Mouse (Mus musculus) heart, adult 18-20 months (tissue): Measurements from ENCODE around the gene Gm11564. TPM values are rescaled to one million over a fixed set of nuclear protein-coding genes. Genes with fewer than 3 reads are reported as not detected.
"Not testable (repeated sequence)": the region's sequence is repeated elsewhere in the genome, so short reads cannot be mapped to it uniquely, and the experiment has no call there.

Experiments
- DNase-seq, 2 experiments: peaks; one replicate each; pipeline ENCODE4 v3.0.0; 2021 to 2022; ENCODE audit warnings: mixed read lengths in 1 of 2
- long read RNA-seq, 2 experiments: library from polyadenylated mRNA; stranded (forward); transcript quantifications; one replicate each; pipeline ENCODE4 v2.0.0; 2021
- total RNA-seq, 2 experiments: library from RNA; stranded (reverse); gene quantifications; 2 replicates each; pipeline ENCODE4 v1.2.3; 2021

Gene Gm11564
- total RNA-seq = not detected
- long read RNA-seq, experiment 1 = 0 reads
- long read RNA-seq, experiment 2 = 0 reads

DNA sequence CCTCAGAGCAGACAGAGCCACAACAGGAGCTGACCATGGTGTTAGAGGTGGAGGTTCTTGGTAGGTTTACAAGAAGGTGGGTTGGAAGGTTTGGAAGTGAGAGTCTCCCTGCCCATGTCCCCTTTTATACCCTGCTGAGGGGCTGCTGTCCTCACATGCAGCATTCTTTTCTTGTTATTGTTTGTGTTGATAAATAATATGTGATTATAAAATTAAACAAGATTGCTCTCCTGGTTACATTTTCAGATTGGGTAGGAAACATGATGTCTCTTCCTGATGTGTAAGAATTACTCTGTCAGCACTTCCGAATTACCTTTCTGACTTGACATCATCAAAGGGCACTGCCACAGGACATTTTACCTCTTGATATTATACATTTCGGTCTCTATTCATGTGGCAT is at the start of gene Gm11564:
Gene Gm11564 (minus strand): TSS at position 101 of the 400 bp plus-strand sequence.
- DNase-seq = not testable (repeated sequence)

DNA sequence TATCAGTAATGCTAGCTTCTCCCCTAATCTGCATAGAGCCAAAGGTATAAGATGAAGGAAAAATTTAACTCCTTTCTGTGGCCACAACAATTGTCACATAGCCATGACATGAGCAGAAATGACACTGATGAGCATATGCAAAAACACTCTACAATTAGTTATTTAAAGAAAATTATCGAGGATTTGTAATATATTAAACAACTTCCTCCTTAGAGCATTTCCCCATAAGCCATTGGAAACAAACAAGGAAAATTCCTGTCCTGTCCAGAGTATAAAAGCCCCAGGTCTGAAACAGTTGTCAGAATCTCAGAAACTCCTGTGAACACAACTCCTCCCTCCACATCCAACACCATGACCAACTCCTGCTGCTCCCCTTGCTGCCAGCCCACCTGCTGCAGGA is 48.7 kb upstream of the Gm11564 start, which contains the start of gene Gm11559:
Gene Gm11559 (plus strand): TSS at position 301 of the 400 bp plus-strand sequence.
- DNase-seq = not testable (repeated sequence)

GRCm38 (mm10) chr11:99858761-99859160 is 43.3 kb upstream of the Gm11564 start:
- no peak for DNase-seq

- DNase-seq = no peak
Observed at GRCm38 (mm10) chr11:99857617-99858016, 42.2 kb upstream of the Gm11564 start, which contains the start of gene Gm11568. TSS of gene Gm11568 (plus strand) at chr11:99857917.

DNA sequence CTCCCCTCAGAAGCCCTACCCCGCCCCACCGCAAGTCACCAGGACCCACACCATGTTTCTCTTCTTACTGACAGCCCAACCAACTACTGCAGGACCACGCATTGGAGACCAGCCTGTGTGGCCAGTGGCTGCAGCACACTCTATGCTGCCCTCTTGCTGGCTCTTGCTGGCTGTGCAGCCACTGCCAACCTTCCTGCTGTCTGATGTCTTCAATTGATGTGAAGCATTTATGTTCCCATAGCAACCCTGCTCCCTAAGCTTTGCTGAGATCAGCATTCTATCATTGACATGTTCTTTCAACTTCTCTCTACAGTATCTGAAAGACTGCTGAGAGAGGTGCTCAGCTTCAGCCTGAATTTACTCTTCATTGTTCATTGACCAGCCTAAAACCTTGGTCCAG is 38.7 kb upstream of the Gm11564 start:
- no peak for DNase-seq

DNA sequence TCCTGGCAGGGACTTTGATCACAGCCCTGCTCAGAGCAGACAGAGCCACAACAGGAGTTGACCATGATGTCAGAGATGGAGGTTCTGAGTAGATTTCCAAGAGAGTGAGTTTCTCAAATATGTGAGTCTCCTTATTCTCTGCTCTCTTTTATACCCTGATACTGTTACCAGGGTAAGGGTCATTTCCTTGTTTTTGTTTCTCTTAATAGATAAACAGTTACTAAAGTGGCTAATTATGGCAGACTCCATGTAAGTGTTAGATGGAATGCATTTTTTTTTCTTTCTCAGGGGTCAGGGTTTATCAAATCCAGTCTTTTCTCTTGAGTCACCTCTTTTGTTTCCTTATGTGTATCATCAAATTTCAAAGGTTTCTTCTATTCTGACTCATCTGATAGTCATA is 36.0 kb upstream of the Gm11564 start, which contains the start of gene Krtap4-16:
Gene Krtap4-16 (minus strand): TSS at position 101 of the 400 bp plus-strand sequence.
- no peak for DNase-seq

DNA sequence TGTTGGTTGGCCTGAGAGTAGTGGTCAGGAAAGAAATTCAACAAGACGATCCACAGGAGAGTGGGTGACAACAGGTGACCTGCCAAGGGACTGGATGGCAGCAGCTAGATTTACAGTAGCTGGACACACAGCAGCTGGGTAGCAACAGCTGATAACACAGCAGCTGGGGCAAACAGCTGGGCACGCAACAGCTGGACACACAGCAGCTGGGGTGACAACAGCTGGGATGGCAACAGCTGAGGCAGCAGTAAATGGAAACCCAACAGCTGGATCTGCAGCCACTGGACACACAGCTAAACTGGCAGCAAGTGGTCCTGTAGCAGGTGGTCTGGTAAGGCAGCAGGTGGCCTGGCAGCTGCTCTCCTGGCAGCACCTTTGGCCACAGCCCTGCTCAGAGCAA is 31.3 kb upstream of the Gm11564 start:
- DNase-seq = no peak

DNA sequence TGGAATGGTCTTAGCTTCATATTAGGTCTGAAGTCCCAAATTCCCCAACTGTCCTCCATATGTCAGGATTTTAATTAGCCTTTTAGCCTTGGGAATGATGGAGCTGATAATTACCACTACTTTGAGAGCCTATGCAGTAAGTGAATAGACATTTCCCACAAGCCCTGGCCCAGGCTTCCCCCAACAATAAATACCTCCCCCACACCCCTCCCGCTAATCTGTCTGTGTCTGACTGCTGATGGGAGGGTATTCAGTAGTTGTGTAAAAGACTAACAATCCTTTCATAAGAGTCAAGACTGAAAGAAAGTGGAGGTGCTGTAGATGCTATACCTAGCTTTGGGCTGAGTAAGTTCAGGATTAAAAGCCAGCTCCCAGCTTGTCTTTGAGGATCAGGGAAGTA is 26.7 kb upstream of the Gm11564 start:
- no peak for DNase-seq

DNA sequence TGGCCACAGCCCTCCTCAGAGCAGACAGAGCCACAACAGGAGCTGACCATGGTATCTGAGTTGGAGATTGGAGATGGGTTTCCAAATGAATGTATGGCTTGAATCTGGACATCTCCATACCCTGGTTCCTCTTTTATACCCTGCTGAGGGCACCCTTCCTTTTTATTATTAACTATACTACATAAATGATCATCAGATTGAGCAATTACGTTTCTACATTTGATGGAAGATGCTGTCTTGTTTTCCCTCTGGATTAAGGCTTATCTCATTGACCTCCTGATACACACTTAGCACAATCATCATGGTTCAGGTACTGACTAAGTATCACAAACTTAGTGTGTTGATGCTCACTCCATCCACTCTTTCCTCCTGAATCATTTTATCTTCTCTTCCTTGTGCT is 22.5 kb upstream of the Gm11564 start, which contains the start of gene 2300003K06Rik:
Gene 2300003K06Rik (minus strand): TSS at position 101 of the 400 bp plus-strand sequence.
- no peak for DNase-seq

- not testable (repeated sequence) for DNase-seq
Observed at GRCm38 (mm10) chr11:99809792-99810191, 5.7 kb downstream of the Gm11564 start, which contains the start of gene Krtap4-13. TSS of gene Krtap4-13 (minus strand) at chr11:99809892.

DNA sequence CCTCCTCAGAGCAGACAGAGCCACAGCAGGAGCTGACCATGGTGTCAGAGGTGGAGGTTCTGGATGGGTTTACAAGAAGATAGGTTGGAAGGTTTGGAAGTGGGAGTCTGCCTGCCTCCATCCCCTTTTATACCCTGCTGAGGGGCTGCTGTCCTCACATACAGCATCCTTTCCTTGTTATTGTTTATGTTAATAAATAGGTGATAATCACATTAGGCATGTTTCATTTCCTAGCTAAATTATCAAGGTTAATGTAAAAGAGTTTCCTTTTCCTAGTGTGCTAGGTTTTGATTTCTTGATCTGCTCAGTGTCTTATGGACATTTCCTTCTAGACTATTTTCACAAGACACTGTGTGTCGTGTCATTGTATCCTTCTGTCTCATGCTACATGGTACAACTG is 11.1 kb downstream of the Gm11564 start, which contains the start of gene Gm11554:
Gene Gm11554 (minus strand): TSS at position 101 of the 400 bp plus-strand sequence.
- not testable (repeated sequence) for DNase-seq

DNA sequence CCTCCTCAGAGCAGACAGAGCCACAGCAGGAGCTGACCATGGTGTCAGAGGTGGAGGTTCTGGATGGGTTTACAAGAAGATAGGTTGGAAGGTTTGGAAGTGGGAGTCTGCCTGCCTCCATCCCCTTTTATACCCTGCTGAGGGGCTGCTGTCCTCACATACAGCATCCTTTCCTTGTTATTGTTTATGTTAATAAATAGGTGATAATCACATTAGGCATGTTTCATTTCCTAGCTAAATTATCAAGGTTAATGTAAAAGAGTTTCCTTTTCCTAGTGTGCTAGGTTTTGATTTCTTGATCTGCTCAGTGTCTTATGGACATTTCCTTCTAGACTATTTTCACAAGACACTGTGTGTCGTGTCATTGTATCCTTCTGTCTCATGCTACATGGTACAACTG is 16.6 kb downstream of the Gm11564 start, which contains the start of gene Gm11569:
Gene Gm11569 (minus strand): TSS at position 101 of the 400 bp plus-strand sequence.
- DNase-seq = not testable (repeated sequence)

DNA sequence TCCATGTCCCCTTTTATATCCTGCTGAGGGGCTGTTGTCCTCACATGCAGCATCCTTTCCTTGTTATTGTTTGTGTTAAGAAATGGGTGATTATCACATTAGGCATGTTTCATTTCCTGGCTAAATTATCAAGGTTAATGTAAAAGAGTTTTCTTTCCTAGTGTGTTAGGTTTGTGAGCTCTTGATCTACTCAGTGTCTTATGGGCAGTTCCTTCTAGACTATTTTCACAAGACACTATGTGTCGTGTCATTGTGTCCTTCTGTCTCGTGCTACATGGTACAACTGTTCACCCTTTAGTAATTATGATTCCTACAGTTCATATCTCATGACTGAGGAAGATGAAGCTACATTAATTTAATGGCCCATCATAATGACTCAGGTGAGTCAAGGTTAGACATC is 22.1 kb downstream of the Gm11564 start, which contains the start of gene Gm11596:
Gene Gm11596 (minus strand): TSS at position 101 of the 400 bp plus-strand sequence.
- no peak for DNase-seq

GRCm38 (mm10) chr11:99784900-99785299 is 30.6 kb downstream of the Gm11564 start, which contains the start of gene Krtap4-9:
TSS of gene Krtap4-9 (plus strand) at chr11:99785200.
- not testable (repeated sequence) for DNase-seq

- DNase-seq = no peak
Observed at GRCm38 (mm10) chr11:99780604-99781003, 34.9 kb downstream of the Gm11564 start, which contains the start of gene Krtap4-8. TSS of gene Krtap4-8 (minus strand) at chr11:99780704.

DNA sequence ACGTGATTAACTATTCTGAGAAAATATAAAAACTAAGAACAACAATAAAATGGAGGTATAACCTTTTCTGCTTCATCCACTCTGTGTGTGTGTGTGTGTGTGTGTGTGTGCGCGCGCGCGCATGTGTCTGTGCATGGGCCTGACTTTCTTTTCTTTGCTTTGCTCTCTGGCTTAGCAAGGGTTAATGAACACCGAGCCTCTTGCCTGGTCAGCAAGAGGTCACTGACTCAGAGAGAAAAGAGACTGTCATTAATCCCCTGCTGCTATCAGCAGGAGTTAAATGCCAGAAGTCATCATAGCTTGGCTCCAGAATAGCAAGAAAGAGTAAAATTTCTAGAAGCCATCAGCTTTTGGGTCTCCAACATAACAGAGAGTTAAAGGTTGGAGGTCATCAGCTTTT is 37.1 kb downstream of the Gm11564 start:
- no peak for DNase-seq

DNA sequence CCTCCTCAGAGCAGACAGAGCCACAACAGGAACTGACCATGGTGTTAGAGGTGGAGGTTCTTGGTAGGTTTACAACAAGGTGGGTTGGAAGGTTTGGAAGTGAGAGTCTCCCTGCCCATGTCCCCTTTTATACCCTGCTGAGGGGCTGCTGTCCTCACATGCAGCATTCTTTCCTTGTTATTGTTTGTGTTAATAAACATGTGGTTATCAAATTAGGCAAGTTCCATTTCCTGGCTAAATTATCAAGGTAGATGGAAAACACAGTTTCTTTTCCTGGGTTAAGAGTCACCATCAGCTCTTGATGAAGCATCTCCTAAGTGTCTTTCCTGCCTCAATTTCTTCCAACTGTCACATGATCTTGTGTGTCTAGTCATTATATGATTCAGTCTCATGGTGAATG is 42.7 kb downstream of the Gm11564 start, which contains the start of gene Gm11595:
Gene Gm11595 (minus strand): TSS at position 101 of the 400 bp plus-strand sequence.
- DNase-seq = not testable (repeated sequence)

GRCm38 (mm10) chr11:99768410-99768809 is 47.1 kb downstream of the Gm11564 start:
- DNase-seq = no peak

Other genes starting within 250 kb of the Gm11564 start
- gene Krtap3-1, start 249.0 kb downstream of the Gm11564 start, total RNA-seq = not detected
- not detected for gene Krtap1-5, start 234.7 kb downstream of the Gm11564 start, total RNA-seq
- not detected for gene Krtap1-4, start 232.0 kb downstream of the Gm11564 start, total RNA-seq
- not detected for gene Krtap1-3, start 224.3 kb downstream of the Gm11564 start, total RNA-seq
- not detected for gene Krtap9-3, start 217.6 kb downstream of the Gm11564 start, total RNA-seq
- gene Gm11938, start 212.4 kb downstream of the Gm11564 start, total RNA-seq = not detected
- gene Gm11937, start 205.5 kb downstream of the Gm11564 start, total RNA-seq = not detected
- gene Krtap2-4, start 200.8 kb downstream of the Gm11564 start, total RNA-seq = not detected
- gene Gm11562, start 195.2 kb downstream of the Gm11564 start, total RNA-seq = not detected
- not detected for gene Krtap4-1, start 187.4 kb downstream of the Gm11564 start, total RNA-seq
- gene Krtap4-2, start 180.6 kb downstream of the Gm11564 start, total RNA-seq = not detected
- gene Krtap4-7, start 171.6 kb downstream of the Gm11564 start, total RNA-seq = not detected
- gene Gm11555, start 165.4 kb downstream of the Gm11564 start, total RNA-seq = not detected
- not detected for gene Gm11563, start 156.7 kb downstream of the Gm11564 start, total RNA-seq
- gene Krtap4-6, start 149.7 kb downstream of the Gm11564 start, total RNA-seq = not detected
- not detected for gene Gm14190, start 124.9 kb downstream of the Gm11564 start, total RNA-seq
- gene Gm14180, start 81.4 kb downstream of the Gm11564 start, total RNA-seq = not detected
- not detected for gene Gm11595, start 42.8 kb downstream of the Gm11564 start, total RNA-seq
- gene Krtap4-8, start 35.0 kb downstream of the Gm11564 start, total RNA-seq = not detected
- not detected for gene Krtap4-9, start 30.5 kb downstream of the Gm11564 start, total RNA-seq
- not detected for gene Gm11596, start 22.2 kb downstream of the Gm11564 start, total RNA-seq
- gene Gm11569, start 16.7 kb downstream of the Gm11564 start, total RNA-seq = not detected
- gene Gm11554, start 11.2 kb downstream of the Gm11564 start, total RNA-seq = not detected
- not detected for gene Krtap4-13, start 5.8 kb downstream of the Gm11564 start, total RNA-seq
- gene 2300003K06Rik, start 22.4 kb upstream of the Gm11564 start, total RNA-seq = not detected
- gene Krtap4-16, start 35.9 kb upstream of the Gm11564 start, total RNA-seq = not detected
- gene Gm11568, start 42.3 kb upstream of the Gm11564 start, total RNA-seq = not detected
- not detected for gene Gm11559, start 48.8 kb upstream of the Gm11564 start, total RNA-seq
- gene Krtap9-1, start 57.7 kb upstream of the Gm11564 start, total RNA-seq = not detected
- gene Gm11567, start 63.5 kb upstream of the Gm11564 start, total RNA-seq = not detected
- gene Krtap31-1, start 92.3 kb upstream of the Gm11564 start, total RNA-seq = not detected
- gene Gm11565, start 99.1 kb upstream of the Gm11564 start, total RNA-seq = not detected
- gene Krtap31-2, start 120.6 kb upstream of the Gm11564 start, total RNA-seq = not detected
- not detected for gene Krtap9-5, start 132.8 kb upstream of the Gm11564 start, total RNA-seq
- gene Krtap29-1, start 163.4 kb upstream of the Gm11564 start, total RNA-seq = not detected
- gene Krtap16-1, start 170.9 kb upstream of the Gm11564 start, total RNA-seq = not detected
- gene Krtap17-1, start 178.3 kb upstream of the Gm11564 start, total RNA-seq = not detected
- gene Krt33a, start 200.5 kb upstream of the Gm11564 start, total RNA-seq = not detected
- not detected for gene Krt33b, start 214.2 kb upstream of the Gm11564 start, total RNA-seq
- gene Krt34, start 225.9 kb upstream of the Gm11564 start, total RNA-seq = not detected
- not detected for gene Krt31, start 234.9 kb upstream of the Gm11564 start, total RNA-seq